Mouse (Mus musculus) heart, embryonic 16.5 days (tissue): ENCODE measurements at regions not wholly inside any gene's neighbourhood (a gene's known extent, or its start where the extent isn't known, plus 50 kb on each side); places are given as distances from the start of the nearest gene placed in this dataset.

Experiments
- ATAC-seq: fragments of 200-750 bp; cut with Nextera tagmentation; replicated peaks from 2 replicates; pipeline ENCODE4 v1.8.0; 2017; ENCODE audit warnings: moderate number of reproducible peaks; ENCODE audit not compliant: insufficient read depth, low FRiP score; ENCODE audit errors: extremely low read depth
- H3K27ac ChIP-seq: fragments of 300-500 bp; sonication (generic); 2 replicates; pipeline ENCODE4 v1.5.1; 2014; ENCODE audit warnings: mild to moderate bottlenecking, low read length, control low read depth, moderate library complexity
- H3K27me3 ChIP-seq: fragments of 300-500 bp; sonication (generic); 2 replicates; pipeline ENCODE4 v1.6.1; 2014; ENCODE audit warnings: low read length, mixed read lengths; ENCODE audit not compliant: control insufficient read depth, insufficient read depth
- H3K36me3 ChIP-seq: fragments of 300-500 bp; sonication (generic); 2 replicates; pipeline ENCODE4 v1.6.1; 2014; ENCODE audit not compliant: control insufficient read depth, insufficient read depth
- H3K4me1 ChIP-seq: fragments of 300-500 bp; sonication (generic); 2 replicates; pipeline ENCODE4 v1.6.1; 2014; ENCODE audit warnings: low read length, mixed read lengths; ENCODE audit not compliant: control insufficient read depth, insufficient read depth
- H3K4me2 ChIP-seq: fragments of 300-500 bp; sonication (generic); 2 replicates; pipeline ENCODE4 v1.6.1; 2014; ENCODE audit warnings: low read depth, mild to moderate bottlenecking, control low read depth, low read length
- H3K4me3 ChIP-seq: fragments of 300-500 bp; sonication (generic); 2 replicates; pipeline ENCODE4 v1.5.1; 2014; ENCODE audit warnings: mild to moderate bottlenecking, control low read depth, low read length
- H3K9ac ChIP-seq: fragments of 300-500 bp; sonication (generic); 2 replicates; pipeline ENCODE4 v1.6.1; 2014; ENCODE audit warnings: low read length, control low read depth
- H3K9me3 ChIP-seq: fragments of 300-500 bp; sonication (generic); replicated peaks from 2 replicates; pipeline ENCODE4 v1.6.1; 2016; ENCODE audit warnings: low read length; ENCODE audit not compliant: control insufficient read depth
- WGBS: fragments of 180-500 bp; shearing (Covaris S2); extraction: QIAGEN DNeasy Blood & Tissue Kit; methylation state at CpG from one replicate; pipeline ENCODE4 v1.1.7; 2014; 5-methylcytosine and 5-hydroxymethylcytosine counted together

DNA sequence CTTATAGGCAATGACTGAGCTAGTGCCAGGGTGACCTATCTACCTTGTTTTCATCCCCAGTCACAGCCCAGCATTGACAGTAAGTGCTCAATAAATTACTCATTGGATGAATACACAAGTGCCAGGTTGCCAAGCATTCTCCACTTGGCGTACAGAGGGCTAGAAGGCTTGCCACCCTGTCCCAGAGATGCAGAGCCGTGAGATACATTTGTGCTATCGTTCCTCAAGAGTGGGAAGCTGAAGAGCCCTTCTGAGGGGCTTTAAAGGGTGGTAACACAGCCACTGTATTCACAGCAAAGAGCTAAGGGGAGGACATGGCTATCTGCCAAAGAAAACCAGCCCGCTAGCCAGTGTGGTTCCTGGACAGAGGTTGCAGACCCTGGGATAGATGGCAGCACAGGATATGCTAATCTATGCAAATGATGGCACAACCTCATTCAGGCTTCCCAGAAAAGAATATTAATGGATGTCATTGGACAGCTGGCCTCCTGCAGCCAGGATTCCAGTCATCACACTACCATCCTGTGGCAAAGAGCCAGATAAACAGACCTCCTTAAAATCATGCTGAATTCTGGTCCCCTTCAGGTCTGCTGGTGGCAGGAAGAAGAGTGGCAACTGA, 214.4 kb downstream of the Trim29 start:
- Histone ChIP-seq H3K27me3 (no peaks in the 10 kb centered on the region), H3K4me2 (no peak overlapping the region), H3K27ac (no peak overlapping the region), H3K4me1 (no peaks in the 10 kb centered on the region), H3K9ac (no peak overlapping the region), H3K9me3 (no peaks in the 10 kb centered on the region), H3K36me3 (no peaks in the 10 kb centered on the region), H3K4me3 (no peak overlapping the region)
- 42% methylated on average over 4 of the region's 4 CpGs for WGBS
- no peak for ATAC-seq

DNA sequence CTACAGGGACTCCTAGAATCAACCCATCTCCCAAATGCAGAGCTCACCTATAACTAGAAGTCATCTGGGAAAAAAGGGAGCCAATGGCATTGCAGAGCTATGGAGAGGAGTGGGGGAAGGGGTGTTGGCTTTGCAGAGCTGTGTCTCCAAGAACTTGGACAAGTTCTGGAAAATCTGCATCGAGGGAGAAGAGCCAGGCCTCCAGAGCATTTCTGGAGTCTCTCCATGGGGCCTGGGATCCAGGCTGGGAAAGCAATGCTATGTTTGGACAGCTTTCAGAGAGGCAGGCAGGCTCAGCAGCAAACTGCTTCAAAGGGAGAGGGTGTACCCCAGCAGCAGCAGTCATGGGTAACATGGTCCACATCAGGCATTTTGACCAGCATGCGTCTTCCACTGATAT, 211.6 kb upstream of the Nectin1 start:
- Histone ChIP-seq H3K9ac (no peak overlapping the region), H3K4me2 (no peak overlapping the region)
- 48% methylated on average over 2 of the region's 2 CpGs for WGBS

DNA sequence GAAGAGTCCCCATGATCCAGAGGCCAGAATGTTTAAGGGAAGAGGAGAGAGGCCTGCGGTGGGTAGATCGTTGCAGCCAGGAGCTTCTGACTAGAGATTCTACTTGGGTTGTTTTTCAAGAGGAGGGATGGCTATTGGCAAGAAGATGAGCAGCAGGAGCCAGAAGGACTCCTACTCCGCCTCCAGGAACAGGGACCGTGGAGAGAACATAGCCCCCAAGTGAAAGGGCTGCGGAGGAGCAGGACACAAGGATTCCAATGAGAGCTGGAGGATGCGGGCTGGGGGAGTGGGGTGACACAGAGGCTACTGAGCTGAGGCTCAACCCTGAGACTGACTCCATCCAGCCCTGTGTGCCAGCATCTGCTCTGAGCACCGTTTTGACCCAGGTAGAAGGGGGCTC, 207.8 kb upstream of the Nectin1 start:
- Histone ChIP-seq H3K27me3 (no peaks in the 10 kb centered on the region), H3K27ac (no peak overlapping the region), H3K9ac (no peak overlapping the region), H3K9me3 (no peaks in the 10 kb centered on the region), H3K36me3 (no peaks in the 10 kb centered on the region), H3K4me1 (no peaks in the 10 kb centered on the region), H3K4me3 (no peak overlapping the region), H3K4me2 (no peak overlapping the region)
- 69% methylated on average over 7 of the region's 7 CpGs for WGBS
- ATAC-seq, result no peak

More for the DNA sequence above, 211.6 kb upstream of the Nectin1 start:
- no peaks in the 10 kb centered on the region for H3K4me1 ChIP-seq
- no peak overlapping the region for H3K4me3 ChIP-seq
- no peaks in the 10 kb centered on the region for H3K27me3 ChIP-seq
- ATAC-seq, result no peak
- H3K27ac ChIP-seq, result no peak overlapping the region
- no peaks in the 10 kb centered on the region for H3K36me3 ChIP-seq
- H3K9me3 ChIP-seq, result no peaks in the 10 kb centered on the region

DNA sequence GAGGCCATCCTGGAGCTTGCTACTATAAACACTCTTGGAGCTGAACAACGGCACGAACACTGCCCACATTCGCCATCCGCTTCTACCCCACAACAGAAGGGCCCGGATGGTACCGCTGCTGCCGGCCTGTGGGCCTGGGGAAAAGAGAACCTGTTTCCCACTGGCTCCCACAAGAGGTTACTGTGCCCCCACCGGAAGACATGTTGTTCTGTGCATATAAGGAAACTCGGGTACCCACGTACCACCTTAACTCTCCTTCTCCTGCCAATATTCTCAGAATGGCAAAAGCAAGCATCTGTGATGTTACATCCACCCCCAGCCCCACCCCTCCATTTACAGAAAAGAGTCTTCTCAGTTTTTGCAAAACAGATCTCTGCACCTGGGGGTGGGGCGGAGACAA, 206.7 kb upstream of the Nectin1 start:
- no peak overlapping the region for H3K4me2 ChIP-seq

DNA sequence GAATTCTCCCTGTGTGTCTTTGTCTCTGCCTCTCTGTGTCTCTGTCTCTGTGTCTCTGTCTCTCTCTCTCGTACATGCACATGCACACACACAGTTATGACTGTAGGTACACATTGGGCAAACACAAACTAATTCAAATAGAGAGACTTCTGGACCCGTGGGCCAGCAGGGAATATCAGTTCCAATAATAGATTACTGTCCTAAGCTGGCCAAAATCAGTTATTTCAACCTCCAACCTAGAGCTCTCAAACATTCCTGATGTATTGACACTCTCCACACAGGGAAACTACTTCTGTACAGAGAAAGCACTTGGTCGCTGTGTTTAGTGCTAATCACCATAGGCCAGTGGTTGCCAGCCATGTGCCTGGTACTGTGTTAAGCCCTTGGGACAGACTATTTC, 203.7 kb upstream of the Nectin1 start:
- Histone ChIP-seq H3K4me3 (no peak overlapping the region), H3K27ac (no peak overlapping the region), H3K27me3 (no peaks in the 10 kb centered on the region), H3K9ac (no peak overlapping the region), H3K4me1 (peaks cover 2% of the 10 kb centered on the region; the same call in 1 of the 2 replicates), H3K4me2 (no peak overlapping the region), H3K36me3 (no peaks in the 10 kb centered on the region), H3K9me3 (no peaks in the 10 kb centered on the region)
- WGBS, result 71% methylated on average over 3 of the region's 3 CpGs
- ATAC-seq, result no peak

More for the DNA sequence above, 206.7 kb upstream of the Nectin1 start:
- Histone ChIP-seq H3K4me3 (no peak overlapping the region), H3K36me3 (no peaks in the 10 kb centered on the region), H3K4me1 (peaks cover 2% of the 10 kb centered on the region; the same call in 1 of the 2 replicates), H3K9me3 (no peaks in the 10 kb centered on the region), H3K9ac (no peak overlapping the region), H3K27me3 (no peaks in the 10 kb centered on the region), H3K27ac (no peak overlapping the region)
- 85% methylated on average over 11 of the region's 11 CpGs for WGBS
- no peak for ATAC-seq

DNA sequence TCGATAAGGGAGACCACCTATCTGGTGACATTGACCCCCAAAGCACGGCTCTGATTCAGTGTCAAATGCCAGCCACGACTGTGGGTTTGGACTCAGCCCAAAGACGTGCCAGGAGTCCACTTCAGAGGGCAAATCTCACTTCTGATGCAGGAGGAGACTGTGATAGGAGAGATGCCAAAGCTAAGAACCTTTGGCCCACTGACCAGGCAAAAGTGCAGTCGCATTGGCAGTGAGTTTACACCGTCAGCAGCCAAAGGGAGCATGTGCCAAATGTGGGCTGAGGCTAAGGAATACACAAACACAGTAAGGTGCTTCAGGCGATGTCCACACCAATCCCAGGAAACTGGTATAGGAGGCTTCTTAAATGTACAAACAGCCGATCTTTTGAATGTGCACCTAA, 202.6 kb upstream of the Nectin1 start:
- H3K9me3 ChIP-seq, result no peaks in the 10 kb centered on the region
- WGBS, result 57% methylated on average over 8 of the region's 8 CpGs

DNA sequence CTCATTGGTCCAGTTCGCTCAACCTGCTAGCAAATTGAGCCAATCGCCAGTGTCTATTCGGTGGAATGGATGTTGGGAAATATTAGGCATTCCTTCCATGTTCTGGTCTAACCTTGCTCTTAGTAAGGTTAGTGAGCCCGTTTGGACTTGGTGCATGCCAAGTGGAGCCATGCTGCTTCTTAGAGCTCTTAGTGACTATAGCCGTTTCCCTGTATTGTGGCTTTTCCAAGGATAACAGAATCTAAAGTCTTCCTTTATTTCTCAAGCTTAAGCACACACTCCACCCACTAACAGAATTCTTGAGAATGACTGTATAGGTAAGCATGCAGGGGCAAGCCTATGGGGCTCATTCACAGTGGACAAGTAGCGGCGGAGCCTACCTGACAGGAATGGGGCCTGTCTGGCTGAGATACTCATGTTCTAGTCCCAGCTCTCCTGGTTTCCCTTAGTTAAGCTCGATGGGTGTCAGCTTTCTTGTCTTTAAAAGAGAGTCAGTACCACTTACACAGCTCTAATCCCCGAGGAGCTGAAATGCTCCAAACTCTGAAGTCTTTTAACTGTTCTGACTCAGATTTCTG, 201.6 kb upstream of the Nectin1 start:
- H3K27me3 ChIP-seq, result no peaks in the 10 kb centered on the region
- H3K9ac ChIP-seq, result no peak overlapping the region
- 80% methylated on average over 9 of the region's 9 CpGs for WGBS
- ATAC-seq, result no peak
- no peak overlapping the region for H3K4me2 ChIP-seq
- peaks cover 5% of the 10 kb centered on the region for H3K4me1 ChIP-seq
- H3K36me3 ChIP-seq, result no peaks in the 10 kb centered on the region
- no peak overlapping the region for H3K4me3 ChIP-seq
- no peaks in the 10 kb centered on the region for H3K9me3 ChIP-seq
- H3K27ac ChIP-seq, result no peak overlapping the region

More for the DNA sequence above, 202.6 kb upstream of the Nectin1 start:
- no peaks in the 10 kb centered on the region for H3K36me3 ChIP-seq
- no peak overlapping the region for H3K4me2 ChIP-seq
- H3K4me3 ChIP-seq, result no peak overlapping the region
- H3K27ac ChIP-seq, result no peak overlapping the region
- no peak for ATAC-seq
- peaks cover 5% of the 10 kb centered on the region for H3K4me1 ChIP-seq
- H3K27me3 ChIP-seq, result no peaks in the 10 kb centered on the region
- H3K9ac ChIP-seq, result no peak overlapping the region

DNA sequence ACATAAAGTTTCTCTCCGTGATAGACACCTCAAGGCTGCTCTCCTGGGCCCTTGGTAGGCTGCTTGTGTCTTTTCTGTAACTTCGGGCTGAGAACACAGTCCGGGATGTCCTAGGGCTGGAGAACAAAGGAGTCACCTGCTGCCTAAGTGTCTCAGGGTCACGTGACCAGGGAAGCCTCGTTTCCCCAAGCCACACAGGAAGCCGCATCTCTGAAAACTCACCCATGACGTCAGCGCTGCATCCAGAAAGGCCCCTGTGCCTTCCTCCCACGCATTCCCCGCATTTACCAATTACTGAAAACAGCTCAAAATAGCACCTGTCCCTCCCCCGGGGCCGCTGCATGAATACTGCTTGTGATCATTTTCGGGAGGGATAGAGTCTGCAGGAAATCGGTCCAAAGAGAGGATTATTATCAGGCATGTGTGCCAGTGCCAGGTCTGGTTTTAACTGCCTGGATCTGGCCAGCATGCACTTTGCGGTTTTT, 198.7 kb upstream of the Nectin1 start:
- Histone ChIP-seq H3K4me3 (no peak overlapping the region), H3K9me3 (no peaks in the 10 kb centered on the region), H3K4me1 (peaks cover 9% of the 10 kb centered on the region), H3K36me3 (no peaks in the 10 kb centered on the region), H3K9ac (no peak overlapping the region), H3K27me3 (no peaks in the 10 kb centered on the region), H3K4me2 (no peak overlapping the region; the same call in 1 of the 2 replicates), H3K27ac (no peak overlapping the region)
- no peak; the same call in 1 of the 2 replicates for ATAC-seq
- 21% methylated on average over 15 of the region's 15 CpGs for WGBS

DNA sequence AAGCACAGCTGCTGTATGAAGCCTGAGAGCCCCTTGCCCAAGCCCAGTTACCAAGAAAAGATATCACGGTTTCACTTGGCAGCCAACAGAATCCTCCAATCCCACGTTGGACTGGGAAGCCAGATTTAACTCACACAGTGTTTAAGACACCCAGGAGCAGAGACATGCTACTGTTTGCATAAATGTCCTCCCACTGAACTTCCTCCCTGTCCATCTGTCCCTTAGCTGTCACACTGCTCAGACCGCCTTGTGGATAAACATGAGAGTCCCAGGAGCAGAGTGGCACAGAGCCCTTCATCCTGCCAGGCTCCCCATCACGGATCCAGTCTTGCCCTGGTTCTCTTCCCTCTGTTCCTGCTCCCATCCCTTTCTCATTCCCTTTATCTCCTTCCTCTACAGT, 194.9 kb upstream of the Nectin1 start:
- Histone ChIP-seq H3K9ac (no peak overlapping the region), H3K36me3 (no peaks in the 10 kb centered on the region), H3K9me3 (no peaks in the 10 kb centered on the region), H3K4me1 (peaks cover 7% of the 10 kb centered on the region), H3K4me3 (no peak overlapping the region), H3K27me3 (no peaks in the 10 kb centered on the region), H3K4me2 (no peak overlapping the region), H3K27ac (no peak overlapping the region)
- 36% methylated on average over 4 of the region's 4 CpGs for WGBS
- no peak for ATAC-seq
